Mouse (Mus musculus): Measurements from ENCODE around the gene Galp. TPM values are rescaled to one million over a fixed set of nuclear protein-coding genes. Genes with fewer than 3 reads are reported as not detected.
"Not testable (repeated sequence)": the region's sequence is repeated elsewhere in the genome, so short reads cannot be mapped to it uniquely, and the experiment has no call there.

Galp gene
- polyA plus RNA-seq, 1 experiment from 2014 or later, result not detected

GRCm38 (mm10) chr7:6171444-6172005 is 25.4 kb upstream of the Galp start:
- H3K4me3 ChIP-seq (ENCODE audit: low read depth, low read length), result peak overlapping the region; percentile 60
- H3K9me3 ChIP-seq (ENCODE audit: control insufficient read depth, low read depth, low read length), result no peaks in the 10 kb centered on the region
- peak; percentile 46 for ATAC-seq (ENCODE audit: insufficient number of reproducible peaks, insufficient read depth, low FRiP score, low read depth)
- H3K4me1 ChIP-seq (ENCODE audit: control insufficient read depth, insufficient read depth, low read length), result peaks cover 7% of the 10 kb centered on the region; the same call in 1 of the 2 replicates
- 0 out of 2 replicates have a peak overlapping the region, but pooled peaks have one; percentile 28 for H3K9ac ChIP-seq (replicated peaks; ENCODE audit: low read depth, low read length)
- H3K4me2 ChIP-seq (replicated peaks; ENCODE audit: low read depth, low read length), result peak overlapping the region; percentile 87
- under 1% methylated on average over 24 of the region's 24 CpGs for WGBS
- peak overlapping the region; percentile 76 for H3K27ac ChIP-seq (ENCODE audit: low read length)
- no peaks in the 10 kb centered on the region for H3K27me3 ChIP-seq (ENCODE audit: control insufficient read depth, insufficient read depth, low read length)
- H3K36me3 ChIP-seq (ENCODE audit: control insufficient read depth, insufficient read depth, low read length), result peaks cover 4% of the 10 kb centered on the region; the same call in 1 of the 2 replicates

GRCm38 (mm10) chr7:6172006-6172649 is 24.8 kb upstream of the Galp start, which contains the start of gene Zfp444:
Gene Zfp444, plus strand, starts transcription at chr7:6172226.
- Histone ChIP-seq H3K9me3 (ENCODE audit: control insufficient read depth, low read depth, low read length) (no peaks in the 10 kb centered on the region), H3K27ac (ENCODE audit: low read length) (peak within 1 kb of the TSS; percentile 76), H3K4me2 (replicated peaks; ENCODE audit: low read depth, low read length) (peak within 1 kb of the TSS; percentile 87), H3K4me1 (ENCODE audit: control insufficient read depth, insufficient read depth, low read length) (peaks cover 7% of the 10 kb centered on the region; the same call in 1 of the 2 replicates), H3K27me3 (ENCODE audit: control insufficient read depth, insufficient read depth, low read length) (no peaks in the 10 kb centered on the region), H3K9ac (replicated peaks; ENCODE audit: low read depth, low read length) (peak within 1 kb of the TSS; percentile 64), H3K4me3 (ENCODE audit: low read depth, low read length) (peak within 1 kb of the TSS; percentile 60), H3K36me3 (ENCODE audit: control insufficient read depth, insufficient read depth, low read length) (peaks cover 4% of the 10 kb centered on the region; the same call in 1 of the 2 replicates)
- peak; percentile 97 for ATAC-seq (ENCODE audit: insufficient number of reproducible peaks, insufficient read depth, low FRiP score, low read depth)
- WGBS, result under 1% methylated on average over 37 of the region's 37 CpGs

GRCm38 (mm10) chr7:6172674-6173244 is 24.1 kb upstream of the Galp start:
- peaks cover 4% of the 10 kb centered on the region; the same call in 1 of the 2 replicates for H3K36me3 ChIP-seq (ENCODE audit: control insufficient read depth, insufficient read depth, low read length)
- no peaks in the 10 kb centered on the region for H3K27me3 ChIP-seq (ENCODE audit: control insufficient read depth, insufficient read depth, low read length)
- WGBS, result 0% methylated on average over 28 of the region's 28 CpGs
- ATAC-seq (ENCODE audit: insufficient number of reproducible peaks, insufficient read depth, low FRiP score, low read depth), result 0 out of 2 replicates have a peak, but pooled peaks have one; percentile 11
- peaks cover 7% of the 10 kb centered on the region; the same call in 1 of the 2 replicates for H3K4me1 ChIP-seq (ENCODE audit: control insufficient read depth, insufficient read depth, low read length)
- peak overlapping the region; percentile 64 for H3K9ac ChIP-seq (replicated peaks; ENCODE audit: low read depth, low read length)
- H3K4me2 ChIP-seq (replicated peaks; ENCODE audit: low read depth, low read length), result peak overlapping the region; percentile 62
- H3K4me3 ChIP-seq (ENCODE audit: low read depth, low read length), result peak overlapping the region; percentile 60
- no peaks in the 10 kb centered on the region for H3K9me3 ChIP-seq (ENCODE audit: control insufficient read depth, low read depth, low read length)
- peak overlapping the region; percentile 63; the same call in 1 of the 2 replicates for H3K27ac ChIP-seq (ENCODE audit: low read length)

GRCm38 (mm10) chr7:6173872-6174271 is 23.0 kb upstream of the Galp start:
- no peaks in the 10 kb centered on the region for H3K9me3 ChIP-seq (ENCODE audit: control insufficient read depth, low read depth, low read length)
- WGBS, result 78% methylated on average over 8 of the region's 8 CpGs
- peaks cover 7% of the 10 kb centered on the region; the same call in 1 of the 2 replicates for H3K4me1 ChIP-seq (ENCODE audit: control insufficient read depth, insufficient read depth, low read length)
- no peak for ATAC-seq (ENCODE audit: insufficient number of reproducible peaks, insufficient read depth, low FRiP score, low read depth)
- H3K4me3 ChIP-seq (ENCODE audit: low read depth, low read length), result 0 out of 2 replicates have a peak overlapping the region, but pooled peaks have one; percentile 60
- H3K4me2 ChIP-seq (replicated peaks; ENCODE audit: low read depth, low read length), result no peak overlapping the region
- no peaks in the 10 kb centered on the region for H3K27me3 ChIP-seq (ENCODE audit: control insufficient read depth, insufficient read depth, low read length)
- no peak overlapping the region for H3K9ac ChIP-seq (replicated peaks; ENCODE audit: low read depth, low read length)
- no peak overlapping the region for H3K27ac ChIP-seq (ENCODE audit: low read length)
- peaks cover 13% of the 10 kb centered on the region; the same call in 1 of the 2 replicates for H3K36me3 ChIP-seq (ENCODE audit: control insufficient read depth, insufficient read depth, low read length)

- not testable (repeated sequence) for H3K4me1 ChIP-seq (ENCODE audit: control insufficient read depth, insufficient read depth, low read length); H3K27ac ChIP-seq (ENCODE audit: low read length); H3K27me3 ChIP-seq (ENCODE audit: control insufficient read depth, insufficient read depth, low read length)
These were observed 22.4 kb upstream of the Galp start for GRCm38 (mm10) chr7:6174365-6174987.

GRCm38 (mm10) chr7:6179013-6179412 is 17.9 kb upstream of the Galp start:
- Histone ChIP-seq H3K27me3 (ENCODE audit: control insufficient read depth, insufficient read depth, low read length) (no peaks in the 10 kb centered on the region), H3K4me2 (replicated peaks; ENCODE audit: low read depth, low read length) (no peak overlapping the region)

More at GRCm38 (mm10) chr7:6174365-6174987, 22.4 kb upstream of the Galp start:
- H3K9me3 ChIP-seq (ENCODE audit: control insufficient read depth, low read depth, low read length); H3K4me3 ChIP-seq (ENCODE audit: low read depth, low read length); H3K4me2 ChIP-seq (replicated peaks; ENCODE audit: low read depth, low read length); H3K9ac ChIP-seq (replicated peaks; ENCODE audit: low read depth, low read length); ATAC-seq (ENCODE audit: insufficient number of reproducible peaks, insufficient read depth, low FRiP score, low read depth): not testable (repeated sequence)
- 77% methylated on average over 9 of the region's 9 CpGs for WGBS
- peaks cover 13% of the 10 kb centered on the region; the same call in 1 of the 2 replicates for H3K36me3 ChIP-seq (ENCODE audit: control insufficient read depth, insufficient read depth, low read length)

GRCm38 (mm10) chr7:6182882-6183281 is 14.0 kb upstream of the Galp start:
- H3K4me2 ChIP-seq (replicated peaks; ENCODE audit: low read depth, low read length), result no peak overlapping the region
- no peak for ATAC-seq (ENCODE audit: insufficient number of reproducible peaks, insufficient read depth, low FRiP score, low read depth)
- H3K36me3 ChIP-seq (ENCODE audit: control insufficient read depth, insufficient read depth, low read length), result peaks cover 36% of the 10 kb centered on the region
- H3K27me3 ChIP-seq (ENCODE audit: control insufficient read depth, insufficient read depth, low read length), result no peaks in the 10 kb centered on the region
- no peak overlapping the region for H3K27ac ChIP-seq (ENCODE audit: low read length)
- H3K9ac ChIP-seq (replicated peaks; ENCODE audit: low read depth, low read length), result no peak overlapping the region
- H3K4me1 ChIP-seq (ENCODE audit: control insufficient read depth, insufficient read depth, low read length), result no peaks in the 10 kb centered on the region
- no peaks in the 10 kb centered on the region for H3K9me3 ChIP-seq (ENCODE audit: control insufficient read depth, low read depth, low read length)
- no peak overlapping the region for H3K4me3 ChIP-seq (ENCODE audit: low read depth, low read length)

More at GRCm38 (mm10) chr7:6179013-6179412, 17.9 kb upstream of the Galp start:
- Histone ChIP-seq H3K4me3 (ENCODE audit: low read depth, low read length) (no peak overlapping the region), H3K9me3 (ENCODE audit: control insufficient read depth, low read depth, low read length) (no peaks in the 10 kb centered on the region), H3K36me3 (ENCODE audit: control insufficient read depth, insufficient read depth, low read length) (peaks cover 18% of the 10 kb centered on the region; the same call in 1 of the 2 replicates), H3K4me1 (ENCODE audit: control insufficient read depth, insufficient read depth, low read length) (no peaks in the 10 kb centered on the region), H3K27ac (ENCODE audit: low read length) (no peak overlapping the region), H3K9ac (replicated peaks; ENCODE audit: low read depth, low read length) (no peak overlapping the region)
- no peak for ATAC-seq (ENCODE audit: insufficient number of reproducible peaks, insufficient read depth, low FRiP score, low read depth)

- Histone ChIP-seq H3K4me2 (replicated peaks; ENCODE audit: low read depth, low read length) (no peak overlapping the region), H3K27me3 (ENCODE audit: control insufficient read depth, insufficient read depth, low read length) (no peaks in the 10 kb centered on the region), H3K36me3 (ENCODE audit: control insufficient read depth, insufficient read depth, low read length) (peaks cover 32% of the 10 kb centered on the region), H3K9me3 (ENCODE audit: control insufficient read depth, low read depth, low read length) (no peaks in the 10 kb centered on the region), H3K27ac (ENCODE audit: low read length) (no peak overlapping the region), H3K9ac (replicated peaks; ENCODE audit: low read depth, low read length) (no peak overlapping the region), H3K4me3 (ENCODE audit: low read depth, low read length) (no peak overlapping the region), H3K4me1 (ENCODE audit: control insufficient read depth, insufficient read depth, low read length) (no peaks in the 10 kb centered on the region)
- 95% methylated on average over 19 of the region's 19 CpGs for WGBS
- ATAC-seq (ENCODE audit: insufficient number of reproducible peaks, insufficient read depth, low FRiP score, low read depth), result no peak
These were observed 13.1 kb upstream of the Galp start for GRCm38 (mm10) chr7:6183802-6184201.
